Mouse (Mus musculus): ENCODE results near the gene Clrn2. TPM values are rescaled to one million over a fixed set of nuclear protein-coding genes. Genes with fewer than 3 reads are reported as not detected.

Gene Clrn2
- polyA plus RNA-seq, 1 experiment from 2014 or later, result not detected

DNA sequence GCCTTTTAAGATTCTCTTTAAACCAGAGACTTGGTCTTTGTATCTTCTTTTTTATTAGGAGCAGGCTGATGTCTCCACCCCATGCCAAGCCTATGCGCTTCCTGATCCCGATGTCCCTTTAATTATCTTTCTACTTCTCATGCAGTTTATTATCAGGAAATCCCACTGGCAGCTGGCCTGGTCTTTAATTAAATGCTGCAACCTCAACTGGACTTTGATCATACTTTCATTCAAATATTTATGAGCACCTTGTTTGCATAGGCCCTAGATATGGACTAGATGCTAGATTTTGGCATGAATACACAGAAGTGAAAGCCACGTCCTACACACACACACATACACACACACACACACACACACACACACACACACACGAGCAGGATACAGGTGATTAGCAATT lies 38.2 kb downstream of the Clrn2 start:
- no peaks in the 10 kb centered on the region for H3K4me1 ChIP-seq (replicated peaks; ENCODE audit: insufficient read depth, low read length)
- ATAC-seq (replicated peaks; ENCODE audit: low FRiP score, low read depth), result no peak
- no peaks in the 10 kb centered on the region for H3K9me3 ChIP-seq (replicated peaks; ENCODE audit: low read length)
- no peak for TF ChIP-seq CTCF (IDR thresholded peaks at IDR 0.05; ENCODE audit: low read depth)
- H3K4me3 ChIP-seq (replicated peaks; ENCODE audit: low read depth, low read length), result no peak overlapping the region
- no peaks in the 10 kb centered on the region for H3K27me3 ChIP-seq (ENCODE audit: insufficient read depth, low read length)
- no peak for DNase-seq (ENCODE audit: low spot score)
- 64% methylated on average over 4 of the region's 4 CpGs for WGBS
- no peaks in the 10 kb centered on the region for H3K36me3 ChIP-seq (ENCODE audit: insufficient read depth, low read length)
- H3K27ac ChIP-seq, result no peak overlapping the region
- H3K9ac ChIP-seq (ENCODE audit: low read depth, low read length), result no peak overlapping the region
- no peak overlapping the region for H3K4me2 ChIP-seq (ENCODE audit: low read length)

DNA sequence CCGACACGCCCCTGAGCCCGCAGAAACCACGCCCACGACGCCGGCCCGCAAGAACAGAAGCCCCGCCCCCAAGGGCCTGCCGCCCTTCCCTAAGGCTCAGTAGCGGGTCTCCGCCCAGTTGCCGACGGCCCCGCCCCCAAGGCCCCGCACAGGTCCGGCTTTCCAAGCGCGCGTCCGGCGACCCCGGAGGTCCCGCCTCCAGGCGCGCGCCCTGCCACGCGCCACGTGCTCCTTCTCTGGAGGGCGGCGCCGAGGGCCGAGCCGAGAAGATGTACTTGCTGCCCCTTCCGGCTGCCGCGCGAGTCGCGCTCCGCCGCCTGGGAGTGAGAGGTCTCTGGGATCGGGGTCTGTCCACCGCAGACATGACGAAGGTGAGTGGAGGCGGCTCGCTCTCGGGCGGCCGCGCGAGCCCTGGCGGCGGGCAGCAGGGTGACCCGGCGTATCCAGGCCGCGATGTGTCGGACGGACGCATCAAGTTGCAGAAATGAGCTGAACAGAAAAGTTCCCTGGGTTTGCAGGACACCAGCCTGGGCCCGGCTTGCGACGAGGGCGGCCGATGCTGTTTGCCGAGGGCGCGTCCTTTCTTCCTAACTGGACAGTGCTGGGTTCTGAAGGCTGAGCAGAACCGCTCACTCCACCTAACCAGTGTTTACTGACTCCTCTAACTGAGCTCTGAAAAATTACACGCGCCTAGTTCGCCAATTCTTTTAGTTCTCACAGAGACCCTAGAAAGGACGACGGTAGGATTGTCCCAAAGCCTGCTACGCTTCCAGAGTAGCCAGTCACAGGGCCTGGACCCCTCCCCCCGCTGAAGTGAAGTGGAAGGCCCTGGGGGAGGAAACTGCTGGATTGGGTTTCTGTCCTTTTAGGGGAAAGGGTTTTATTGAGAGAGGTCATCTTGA lies 39.9 kb downstream of the Clrn2 start, which contains the start of gene Lap3:
TSS of gene Lap3 (plus strand) at position 184 of the 902 bp plus-strand sequence.
- DNase-seq (ENCODE audit: low spot score) (peak; percentile 98), ATAC-seq (replicated peaks; ENCODE audit: low FRiP score, low read depth) (peak; percentile 96)
- no peaks in the 10 kb centered on the region for H3K9me3 ChIP-seq (replicated peaks; ENCODE audit: low read length)
- peak; percentile 48 for TF ChIP-seq CTCF (IDR thresholded peaks at IDR 0.05; ENCODE audit: low read depth)
- peak within 1 kb of the TSS; percentile 83 for H3K27ac ChIP-seq
- H3K27me3 ChIP-seq (ENCODE audit: insufficient read depth, low read length), result no peaks in the 10 kb centered on the region
- peak within 1 kb of the TSS; percentile 83 for H3K4me2 ChIP-seq (ENCODE audit: low read length)
- WGBS, result under 1% methylated on average over 78 of the region's 78 CpGs
- no peaks in the 10 kb centered on the region for H3K4me1 ChIP-seq (replicated peaks; ENCODE audit: insufficient read depth, low read length)
- H3K36me3 ChIP-seq (ENCODE audit: insufficient read depth, low read length), result 0 out of 2 replicates have a peak, but pooled peaks cover 3% of the 10 kb centered on the region
- H3K9ac ChIP-seq (ENCODE audit: low read depth, low read length), result peak within 1 kb of the TSS; percentile 80
- H3K4me3 ChIP-seq (replicated peaks; ENCODE audit: low read depth, low read length), result peak within 1 kb of the TSS; percentile 69

GRCm38 (mm10) chr5:45494093-45494755 lies 40.7 kb downstream of the Clrn2 start:
- Histone ChIP-seq H3K36me3 (ENCODE audit: insufficient read depth, low read length) (peaks cover 9% of the 10 kb centered on the region; the same call in 1 of the 2 replicates), H3K9ac (ENCODE audit: low read depth, low read length) (peak overlapping the region; percentile 80), H3K9me3 (replicated peaks; ENCODE audit: low read length) (no peaks in the 10 kb centered on the region), H3K27ac (no peak overlapping the region), H3K27me3 (ENCODE audit: insufficient read depth, low read length) (no peaks in the 10 kb centered on the region), H3K4me3 (replicated peaks; ENCODE audit: low read depth, low read length) (peak overlapping the region; percentile 69), H3K4me1 (replicated peaks; ENCODE audit: insufficient read depth, low read length) (no peaks in the 10 kb centered on the region), H3K4me2 (ENCODE audit: low read length) (peak overlapping the region; percentile 83)
- WGBS, result 42% methylated on average over 9 of the region's 9 CpGs
- no peak for DNase-seq (ENCODE audit: low spot score)
- ATAC-seq (replicated peaks; ENCODE audit: low FRiP score, low read depth), result no peak
- TF ChIP-seq CTCF (IDR thresholded peaks at IDR 0.05; ENCODE audit: low read depth), result no peak

GRCm38 (mm10) chr5:45495429-45495975 lies 42.0 kb downstream of the Clrn2 start:
- no peak for TF ChIP-seq CTCF (IDR thresholded peaks at IDR 0.05; ENCODE audit: low read depth)
- Histone ChIP-seq H3K9ac (ENCODE audit: low read depth, low read length) (no peak overlapping the region), H3K27me3 (ENCODE audit: insufficient read depth, low read length) (no peaks in the 10 kb centered on the region), H3K4me3 (replicated peaks; ENCODE audit: low read depth, low read length) (no peak overlapping the region), H3K9me3 (replicated peaks; ENCODE audit: low read length) (no peaks in the 10 kb centered on the region), H3K27ac (no peak overlapping the region), H3K4me1 (replicated peaks; ENCODE audit: insufficient read depth, low read length) (no peaks in the 10 kb centered on the region), H3K36me3 (ENCODE audit: insufficient read depth, low read length) (peaks cover 12% of the 10 kb centered on the region), H3K4me2 (ENCODE audit: low read length) (no peak overlapping the region)
- ATAC-seq (replicated peaks; ENCODE audit: low FRiP score, low read depth) (no peak), DNase-seq (ENCODE audit: low spot score) (no peak)
- WGBS, result 81% methylated on average over 3 of the region's 3 CpGs

DNA sequence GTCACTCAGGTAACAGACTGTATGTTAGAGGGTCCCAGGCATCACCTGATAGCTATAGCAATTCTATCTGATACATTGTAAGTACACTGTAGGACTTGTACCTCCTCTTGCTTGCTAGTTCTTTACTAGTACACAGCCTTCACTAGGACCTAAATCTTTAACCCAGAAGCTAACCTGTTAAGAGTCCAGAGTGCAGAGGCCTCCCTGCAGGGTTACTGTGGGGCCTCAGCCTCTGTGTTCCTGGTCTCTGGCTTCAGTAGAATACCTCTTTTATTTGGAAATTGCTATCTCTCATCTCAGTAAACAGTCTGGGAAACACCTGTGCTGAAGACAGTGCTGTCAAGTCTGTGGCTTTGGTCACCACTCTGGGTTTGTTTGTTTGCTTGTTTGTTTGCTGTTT lies 42.5 kb downstream of the Clrn2 start:
- H3K4me2 ChIP-seq (ENCODE audit: low read length), result no peak overlapping the region
- peaks cover 15% of the 10 kb centered on the region for H3K36me3 ChIP-seq (ENCODE audit: insufficient read depth, low read length)
- ATAC-seq (replicated peaks; ENCODE audit: low FRiP score, low read depth), result no peak

DNA sequence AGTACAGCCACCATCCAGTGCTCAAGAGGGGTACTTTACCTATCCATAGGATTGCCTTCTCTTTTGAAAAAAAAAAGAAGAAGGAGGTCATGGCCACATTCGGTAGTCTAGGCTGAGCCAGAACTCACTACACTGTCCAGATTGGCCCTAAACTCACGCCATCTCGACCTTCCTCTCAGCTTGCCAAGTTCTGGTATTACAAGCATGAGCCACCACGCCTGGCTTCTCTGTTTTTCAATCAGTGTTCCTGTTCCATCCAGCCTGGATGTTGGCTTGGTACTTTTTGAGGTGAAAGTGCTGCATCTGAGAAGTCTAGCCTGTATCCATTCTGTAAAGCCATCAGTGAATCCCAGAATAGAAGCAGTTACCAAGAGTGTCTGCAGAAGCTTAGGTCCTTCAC lies 42.9 kb downstream of the Clrn2 start:
- H3K4me3 ChIP-seq (replicated peaks; ENCODE audit: low read depth, low read length), result no peak overlapping the region
- no peaks in the 10 kb centered on the region for H3K9me3 ChIP-seq (replicated peaks; ENCODE audit: low read length)
- H3K27ac ChIP-seq, result no peak overlapping the region
- H3K9ac ChIP-seq (ENCODE audit: low read depth, low read length), result no peak overlapping the region
- ATAC-seq (replicated peaks; ENCODE audit: low FRiP score, low read depth), result no peak
- DNase-seq (ENCODE audit: low spot score), result no peak
- no peak overlapping the region for H3K4me2 ChIP-seq (ENCODE audit: low read length)
- 87% methylated on average over 4 of the region's 4 CpGs for WGBS
- peaks cover 18% of the 10 kb centered on the region for H3K36me3 ChIP-seq (ENCODE audit: insufficient read depth, low read length)
- TF ChIP-seq CTCF (IDR thresholded peaks at IDR 0.05; ENCODE audit: low read depth), result no peak
- H3K4me1 ChIP-seq (replicated peaks; ENCODE audit: insufficient read depth, low read length), result no peaks in the 10 kb centered on the region
- H3K27me3 ChIP-seq (ENCODE audit: insufficient read depth, low read length), result no peaks in the 10 kb centered on the region

More for the DNA sequence above, 42.5 kb downstream of the Clrn2 start:
- TF ChIP-seq CTCF (IDR thresholded peaks at IDR 0.05; ENCODE audit: low read depth), result no peak
- H3K27ac ChIP-seq, result no peak overlapping the region
- H3K4me1 ChIP-seq (replicated peaks; ENCODE audit: insufficient read depth, low read length), result no peaks in the 10 kb centered on the region
- H3K27me3 ChIP-seq (ENCODE audit: insufficient read depth, low read length), result no peaks in the 10 kb centered on the region
- no peak overlapping the region for H3K4me3 ChIP-seq (replicated peaks; ENCODE audit: low read depth, low read length)
- H3K9me3 ChIP-seq (replicated peaks; ENCODE audit: low read length), result no peaks in the 10 kb centered on the region
- no peak for DNase-seq (ENCODE audit: low spot score)
- no peak overlapping the region for H3K9ac ChIP-seq (ENCODE audit: low read depth, low read length)
